ENCODE assay signal across 11 mouse cellular contexts in genomic region chr6:37473674-37474342, GRCm38 (mm10). TPM values are rescaled to one million over a fixed set of nuclear protein-coding genes. Genes with fewer than 3 reads are reported as not detected.
DNase-seq lines count a peak whose midpoint lies in the region; ATAC-seq and TF ChIP-seq lines count a peak whose summit lies in the region.
"Had no signal": no experiment of that assay in that cellular context is flagged by ENCODE, and none has a peak within 500 bp of the region (broad histone marks: within the 10 kb centered on the region; RNA-seq: fewer than 3 reads in every experiment).

No protein-coding gene starts in this region.

- TF ChIP-seq CTCF in cerebellum, adult 2 months (IDR thresholded peaks at IDR 0.05; ENCODE audit: borderline replicate concordance, insufficient read depth, low read depth, low read length), result no peak

- peak; percentile 12 to 19 for DNase-seq in cerebellum, postnatal 14 days
- no peak for DNase-seq in cerebellum, adult 2 months
- peak; percentile 12 for DNase-seq in liver
- DNase-seq in liver, embryonic 11.5 days (ENCODE audit: low spot score), result no peak
- peak; percentile 39 for DNase-seq in heart, postnatal 4 days
- DNase-seq in lung, postnatal 14 days, result peak; percentile 42
- DNase-seq in spleen, postnatal 14 days (ENCODE audit: low spot score in 2 of 2), result no peak
- DNase-seq in cerebellum, adult 18-20 months, result no peak

- 89% methylated on average over 4 of the region's 4 CpGs for WGBS in cerebellum, adult 2 months
- WGBS in liver, embryonic 11.5 days, result 85% methylated on average over 4 of the region's 4 CpGs

- H3K9ac ChIP-seq in liver, embryonic 11.5 days (ENCODE audit: low read depth, low read length), result no peak overlapping the region
- H3K9ac ChIP-seq: neural tube, embryonic 13.5 days had no signal

- no peaks in the 10 kb centered on the region for H3K27me3 ChIP-seq in cerebellum, adult 2 months (ENCODE audit: control insufficient read depth, insufficient read depth, low read length)
- no peaks in the 10 kb centered on the region for H3K27me3 ChIP-seq in liver, embryonic 11.5 days (replicated peaks; ENCODE audit: control insufficient read depth, insufficient read depth, low read length)
- H3K27me3 ChIP-seq: neural tube, embryonic 13.5 days had no signal

- H3K4me3 ChIP-seq in cerebellum, adult 2 months (replicated peaks; ENCODE audit: insufficient read depth, low read depth, low read length), result no peak overlapping the region
- H3K4me3 ChIP-seq in liver, embryonic 11.5 days (ENCODE audit: low read depth, low read length), result no peak overlapping the region
- H3K4me3 ChIP-seq: neural tube, embryonic 13.5 days had no signal

- H3K4me1 ChIP-seq in cerebellum, adult 2 months (ENCODE audit: control insufficient read depth, insufficient read depth, low read length), result no peaks in the 10 kb centered on the region
- H3K4me1 ChIP-seq in liver, embryonic 11.5 days (replicated peaks; ENCODE audit: control insufficient read depth, insufficient read depth, low read length), result no peaks in the 10 kb centered on the region
- H3K4me1 ChIP-seq: neural tube, embryonic 13.5 days had no signal

- no peaks in the 10 kb centered on the region for H3K9me3 ChIP-seq in liver, embryonic 11.5 days (ENCODE audit: control insufficient read depth, low read length)
- H3K9me3 ChIP-seq: neural tube, embryonic 13.5 days had no signal

- H3K36me3 ChIP-seq in liver, embryonic 11.5 days (ENCODE audit: control insufficient read depth, insufficient read depth, low read length), result no peaks in the 10 kb centered on the region
- H3K36me3 ChIP-seq: neural tube, embryonic 13.5 days had no signal

- no peak for ATAC-seq in liver, embryonic 11.5 days (replicated peaks; ENCODE audit: low FRiP score)

- no peak overlapping the region for H3K4me2 ChIP-seq in liver, embryonic 11.5 days
- H3K4me2 ChIP-seq: neural tube, embryonic 13.5 days had no signal

- no peak for TF ChIP-seq POLR2A in cerebellum, adult 2 months (IDR thresholded peaks at IDR 0.05; ENCODE audit: borderline replicate concordance, insufficient read depth, low read length)

- H3K27ac ChIP-seq in cerebellum, adult 2 months (ENCODE audit: insufficient read depth, low read length), result no peak overlapping the region
- H3K27ac ChIP-seq in liver, embryonic 11.5 days (ENCODE audit: low read depth, low read length), result no peak overlapping the region
- H3K27ac ChIP-seq: neural tube, embryonic 13.5 days had no signal

RNA-seq across cellular contexts. Expression of gene Creb3l2, which starts 31.9 kb away (rescaled TPM):
- polyA plus RNA-seq in cerebellum, adult 2 months (2012; rRNA removed), result 4.9 and 5.4 TPM in 2 replicates
- 12.8 and 12.9 TPM in 2 replicates for polyA plus RNA-seq in liver, embryonic 11.5 days (2014; fragmentation: Nextera tagmentation; extraction: Ambion mirVana)
- total RNA-seq in heart, postnatal 4 days (2021), result 10 to 100 TPM; 61.7 to 66.7 TPM

RNA-seq across cellular contexts. Expression of gene Akr1d1, which starts 56.2 kb away (rescaled TPM):
- not detected in 2 replicates for polyA plus RNA-seq in cerebellum, adult 2 months (2012; rRNA removed)
- 0.15 and 0.26 TPM in 2 replicates for polyA plus RNA-seq in liver, embryonic 11.5 days (2014; fragmentation: Nextera tagmentation; extraction: Ambion mirVana)
- not detected for total RNA-seq in heart, postnatal 4 days (2021)
- total RNA-seq: layer of hippocampus, postnatal 14 days had no signal
- polyA plus RNA-seq: embryonic facial prominence, embryonic 14.5 days; neural tube, embryonic 13.5 days had no signal

Comparison
In these comparisons a context has a peak if more than half of its experiments do, and no peak if none do; other contexts are left out.
1. DNase-seq: peak in cerebellum, postnatal 14 days (2 of 2), liver (single experiment), heart, postnatal 4 days (single experiment) and lung, postnatal 14 days (single experiment); none in cerebellum, adult 2 months (0 of 2), liver, embryonic 11.5 days (single experiment), spleen, postnatal 14 days (0 of 2) and cerebellum, adult 18-20 months (0 of 2).